Mouse (Mus musculus) G1E (cell line): ENCODE measurements around the gene Gm9639.

Experiments
- CTCF ChIP-seq: IDR thresholded peaks from 2 replicates; pipeline ENCODE4 v1.5.1; 2012; ENCODE audit warnings: low read depth, low read length, inconsistent platforms, mixed read lengths
- GATA1 ChIP-seq: IDR thresholded peaks from 2 replicates; pipeline ENCODE4 v1.6.1; 2012; ENCODE audit warnings: borderline replicate concordance, low read length, inconsistent platforms, mixed read lengths
- GATA2 ChIP-seq: IDR thresholded peaks from 2 replicates; pipeline ENCODE4 v1.6.1; 2012; ENCODE audit warnings: low read depth, low read length, inconsistent platforms, borderline replicate concordance
- POLR2AphosphoS5 ChIP-seq: IDR thresholded peaks from 2 replicates; pipeline ENCODE4 v1.6.1; 2012; ENCODE audit warnings: low read depth, low read length, inconsistent platforms; ENCODE audit not compliant: insufficient replicate concordance
- TAL1 ChIP-seq: conservative IDR thresholded peaks from 2 replicates; pipeline ENCODE4 v1.6.1; 2012; ENCODE audit warnings: low read depth, low read length, inconsistent platforms, mixed read lengths

GRCm38 (mm10) chr10:77798921-77799508, 4.1 kb upstream of the Gm9639 start, which contains the start of gene Gm19668:
- TF ChIP-seq CTCF, result no peak
- no peak for TF ChIP-seq GATA1
- no peak for TF ChIP-seq TAL1
- TF ChIP-seq POLR2AphosphoS5, result no peak
- no peak for TF ChIP-seq GATA2
